Mouse (Mus musculus) liver, adult (tissue): Measurements from ENCODE around the gene Atp6v0a1.

ENCODE experiments used
- GATA4 ChIP-seq: IDR thresholded peaks from 2 replicates; pipeline ENCODE4 v1.6.1; 2014; ENCODE audit warnings: mild to moderate bottlenecking, low read length; ENCODE audit not compliant: insufficient replicate concordance

Atp6v0a1 gene

GRCm38 (mm10) chr11:100971455-100971854, 37.8 kb upstream of the Atp6v0a1 start:
- no peak for TF ChIP-seq GATA4

DNA sequence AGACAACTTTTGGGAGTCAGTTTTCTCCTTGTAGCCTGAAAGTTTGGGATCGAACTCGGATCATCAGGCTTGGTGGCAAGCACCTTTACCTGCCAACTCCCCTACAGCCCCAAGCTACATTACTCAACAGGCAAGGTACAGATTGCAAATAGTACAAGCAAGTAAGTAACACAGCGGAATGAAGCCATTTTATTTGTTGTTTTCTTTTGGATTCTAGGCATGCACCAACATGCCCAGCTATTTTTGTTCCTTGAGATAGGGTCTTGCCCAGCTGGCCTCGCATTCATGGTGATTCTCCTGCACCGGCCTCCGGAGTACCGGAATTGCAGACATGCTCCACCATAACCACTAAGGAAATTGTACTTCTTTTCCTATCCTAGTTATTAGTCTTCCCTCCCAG, 36.0 kb upstream of the Atp6v0a1 start:
- no peak for TF ChIP-seq GATA4

- no peak for TF ChIP-seq GATA4
Measured at GRCm38 (mm10) chr11:100974381-100974970, 34.8 kb upstream of the Atp6v0a1 start.

- TF ChIP-seq GATA4: no peak
Measured at GRCm38 (mm10) chr11:100975241-100975640, 34.0 kb upstream of the Atp6v0a1 start.

DNA sequence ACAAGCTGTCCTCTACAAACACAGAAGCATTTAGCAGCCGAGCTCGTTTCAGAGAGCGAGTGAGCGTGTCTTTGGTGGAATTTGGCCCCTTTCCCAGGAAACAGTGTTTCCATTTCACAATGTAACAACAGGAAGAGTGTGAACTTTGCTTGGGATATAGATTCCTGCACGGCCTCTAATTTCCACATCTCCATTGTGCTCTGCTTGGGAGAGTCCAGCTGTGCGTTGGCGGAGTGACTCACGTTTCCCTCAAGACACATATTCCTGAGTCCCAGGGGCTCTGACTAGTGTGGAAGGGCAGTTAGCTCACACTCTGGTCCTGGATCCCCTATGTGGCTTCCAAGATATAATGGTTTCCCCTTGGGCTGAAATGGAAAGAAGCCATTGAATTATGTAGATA, 29.4 kb upstream of the Atp6v0a1 start:
- TF ChIP-seq GATA4: no peak

DNA sequence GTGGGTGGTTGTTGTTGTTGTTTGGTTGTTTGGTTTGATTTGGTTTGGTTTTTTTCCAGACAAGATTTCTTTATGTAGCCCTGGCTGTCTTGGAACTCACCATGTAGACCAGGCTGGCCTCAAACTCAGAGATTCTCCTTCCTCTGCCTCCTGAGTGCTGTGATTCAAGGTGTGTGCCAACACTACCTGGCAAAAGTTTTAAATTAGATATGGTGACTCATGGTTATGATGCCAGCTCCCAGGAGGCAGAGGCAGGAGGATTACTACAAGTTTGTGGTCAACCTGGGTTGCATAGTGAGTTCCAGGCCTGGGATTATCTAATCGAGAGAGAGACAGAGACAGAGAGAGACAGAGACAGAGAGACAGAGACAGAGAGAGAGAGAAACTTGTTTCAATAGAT, 28.8 kb upstream of the Atp6v0a1 start:
- TF ChIP-seq GATA4: no peak

- TF ChIP-seq GATA4: no peak
Measured at GRCm38 (mm10) chr11:100981236-100981635, 28.0 kb upstream of the Atp6v0a1 start.

DNA sequence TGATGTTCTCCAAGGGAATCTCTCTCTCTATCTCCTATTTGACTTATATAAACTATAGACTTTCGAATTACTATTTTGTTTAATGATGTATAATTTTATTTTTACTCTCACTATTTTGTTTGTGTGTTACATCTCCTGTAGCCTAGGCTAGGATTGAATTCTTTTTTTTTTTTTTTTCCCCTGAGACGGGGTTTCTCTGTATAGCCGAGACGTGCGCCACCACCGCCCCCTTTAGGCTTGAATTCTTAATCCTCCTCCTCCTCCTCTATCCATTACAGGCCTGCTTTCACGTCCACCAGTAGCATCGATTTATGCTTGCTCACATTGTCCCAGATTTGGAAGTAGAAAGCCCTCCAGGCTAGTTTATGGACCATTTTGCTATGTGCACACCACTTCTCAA, 27.2 kb upstream of the Atp6v0a1 start:
- TF ChIP-seq GATA4: no peak

DNA sequence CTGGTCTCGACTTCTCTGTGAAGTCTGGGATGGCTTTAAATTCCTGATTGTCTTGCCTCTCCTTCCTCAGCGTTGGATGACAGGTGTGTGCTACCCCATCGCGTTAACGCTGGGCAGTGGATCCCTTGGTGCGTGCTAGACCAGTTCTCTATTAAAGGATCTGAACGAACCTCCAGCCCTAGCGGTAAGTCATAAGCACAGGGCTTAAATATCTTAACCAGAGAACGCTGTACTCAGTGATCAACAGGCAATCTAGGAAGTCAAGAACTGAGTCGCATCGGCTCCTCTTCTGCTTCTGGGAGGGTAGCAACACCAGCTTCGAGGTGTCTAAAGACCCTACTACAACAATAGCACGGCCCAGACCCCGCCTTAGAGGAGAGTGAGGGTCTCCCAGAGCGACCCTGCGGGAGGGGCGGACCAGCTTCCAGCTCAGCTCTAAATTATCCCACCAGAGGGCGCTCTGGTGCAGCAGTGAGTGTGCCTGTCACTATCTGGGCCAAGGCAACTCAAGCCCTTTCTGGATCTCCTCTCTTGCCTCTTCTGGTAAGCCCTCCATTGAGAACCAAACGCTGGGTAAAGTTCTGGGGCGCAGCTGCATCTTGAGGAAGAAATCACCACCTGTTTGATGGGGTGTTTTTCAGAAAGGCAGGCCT, 26.0 kb upstream of the Atp6v0a1 start:
- no peak for TF ChIP-seq GATA4

DNA sequence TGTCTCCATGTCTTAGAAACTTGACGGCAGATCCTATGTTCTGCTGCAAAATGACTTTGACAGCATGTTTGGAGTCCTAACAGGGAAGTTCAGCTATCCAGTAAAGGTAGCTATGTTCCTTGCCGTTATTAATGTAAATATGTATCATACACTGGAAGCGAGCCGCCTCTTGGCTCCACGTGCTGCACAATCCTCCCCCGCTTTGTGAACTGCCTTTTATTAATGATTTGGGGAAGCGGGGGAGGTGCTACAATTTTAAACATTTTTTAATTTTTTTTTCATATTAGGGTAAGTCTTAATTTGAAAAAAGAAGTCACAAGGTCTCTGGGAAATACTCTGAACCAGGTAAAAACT, 25.5 kb upstream of the Atp6v0a1 start:
- no peak for TF ChIP-seq GATA4

- TF ChIP-seq GATA4: no peak
Measured at GRCm38 (mm10) chr11:100985607-100986006, 23.6 kb upstream of the Atp6v0a1 start.

DNA sequence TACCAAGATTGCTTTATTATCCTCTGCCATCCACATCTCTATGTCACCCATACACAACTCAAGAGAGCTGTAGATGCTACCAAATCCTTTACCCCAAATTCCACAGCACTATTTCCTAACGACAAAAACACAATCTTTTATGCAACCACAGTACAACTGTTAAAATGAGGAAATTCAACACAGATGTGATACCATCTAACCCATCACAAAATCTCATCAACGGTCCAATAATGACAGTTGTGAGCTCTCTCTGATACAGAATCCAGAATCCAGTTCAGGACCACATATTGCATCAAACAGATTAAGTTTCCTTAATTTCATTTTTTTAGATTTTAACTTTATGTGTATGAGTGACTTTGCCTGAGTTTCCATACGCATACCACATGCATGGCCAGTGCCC, 20.6 kb upstream of the Atp6v0a1 start:
- TF ChIP-seq GATA4: no peak

DNA sequence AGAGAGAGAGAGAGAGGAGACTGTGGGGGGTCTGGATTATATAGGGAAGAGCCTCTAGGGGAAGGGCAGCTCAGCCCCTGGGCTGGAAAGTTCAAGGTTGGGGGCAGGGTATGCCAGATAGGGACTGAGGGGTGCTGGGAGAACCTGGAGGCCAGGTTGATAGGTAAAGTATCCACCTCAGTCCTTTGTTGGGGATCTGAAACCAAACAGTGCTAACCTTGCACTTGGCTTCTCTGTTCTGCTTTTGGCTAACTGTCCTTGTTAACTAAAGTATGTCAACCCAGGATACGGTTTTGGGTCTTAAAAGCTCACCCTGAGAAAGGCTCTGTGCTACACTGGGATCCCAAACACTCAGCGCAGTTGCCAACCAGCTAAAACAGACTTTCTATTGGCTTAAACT, 19.6 kb upstream of the Atp6v0a1 start:
- TF ChIP-seq GATA4: no peak

- no peak for TF ChIP-seq GATA4
Measured at GRCm38 (mm10) chr11:100991027-100991534, 18.2 kb upstream of the Atp6v0a1 start.

DNA sequence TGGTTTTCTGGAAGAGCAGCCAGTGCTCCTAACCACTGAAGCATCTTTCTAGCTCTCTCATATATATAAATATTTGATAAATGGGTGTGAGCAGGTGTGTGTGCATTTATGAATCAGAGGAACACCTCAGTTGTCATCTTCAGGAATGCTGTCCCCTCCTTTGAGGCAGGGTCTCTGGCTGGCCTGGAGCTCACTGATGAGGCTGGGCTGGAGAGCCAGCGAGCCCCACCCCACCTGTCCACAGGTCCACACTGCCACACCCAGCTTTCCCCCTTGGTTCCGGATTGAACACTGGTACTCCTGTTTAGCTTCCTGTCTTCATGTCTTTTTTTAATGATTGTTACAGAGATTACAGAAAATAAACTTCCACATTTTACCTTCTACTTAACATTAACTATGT, 15.8 kb upstream of the Atp6v0a1 start:
- no peak for TF ChIP-seq GATA4

DNA sequence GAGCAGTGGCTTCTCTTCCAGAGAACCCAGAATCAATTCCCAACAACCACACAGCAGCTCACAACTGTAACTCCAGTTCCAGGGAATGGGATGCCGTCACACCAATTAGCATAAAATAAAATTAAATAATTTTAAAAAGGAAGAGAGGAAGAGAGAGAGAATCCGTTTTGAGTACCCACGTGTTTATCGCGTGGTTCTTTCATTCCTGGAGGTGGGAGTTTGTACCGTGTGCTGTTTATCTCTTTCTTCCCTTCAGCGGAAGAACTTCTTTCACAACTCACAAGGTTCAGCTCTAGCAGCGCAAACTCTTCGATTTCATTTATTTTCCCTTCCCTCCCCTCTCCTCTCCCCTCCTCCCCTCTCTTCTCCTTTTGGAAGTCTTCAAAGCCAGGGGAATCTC, 15.0 kb upstream of the Atp6v0a1 start:
- no peak for TF ChIP-seq GATA4

DNA sequence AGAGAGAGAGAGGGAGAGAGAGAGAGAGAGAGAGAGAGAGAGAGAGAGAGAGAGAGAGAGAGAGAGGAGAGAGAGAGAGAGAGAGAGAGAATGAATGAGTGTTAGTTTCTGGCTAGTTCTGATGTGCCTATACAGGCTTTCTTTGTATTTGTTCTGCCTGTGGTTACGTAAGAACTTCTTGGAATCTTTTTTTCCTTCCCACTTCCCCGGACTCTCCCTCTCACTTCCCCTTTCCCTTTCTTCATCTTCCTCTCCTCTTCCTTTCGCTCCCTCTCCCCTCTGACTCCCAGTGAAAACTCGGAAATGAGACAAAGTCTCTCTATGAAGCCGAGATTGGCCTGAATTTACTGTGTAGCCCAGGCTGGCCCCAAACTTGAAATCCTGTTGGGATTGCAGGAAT, 14.6 kb upstream of the Atp6v0a1 start:
- TF ChIP-seq GATA4: no peak
